Mouse (Mus musculus) cerebellum, adult 18-20 months (tissue): Measurements from ENCODE around the gene Gtpbp10.

Experiments used
- DNase-seq, 2 experiments: peaks; one replicate each; pipeline ENCODE4 v3.0.0; 2021

Gene Gtpbp10

GRCm38 (mm10) chr5:5495042-5495441, 64.3 kb downstream of the Gtpbp10 start:
- DNase-seq: no peak

- DNase-seq: peak; percentile 21 to 48
These were observed 64.9 kb downstream of the Gtpbp10 start for GRCm38 (mm10) chr5:5494269-5495005.

GRCm38 (mm10) chr5:5492163-5492562, 67.2 kb downstream of the Gtpbp10 start:
- no peak for DNase-seq
